Mouse (Mus musculus) embryonic facial prominence, embryonic 10.5 days (tissue): Measurements from ENCODE around the gene Rab7. TPM values are rescaled to one million over a fixed set of nuclear protein-coding genes. Genes with fewer than 3 reads are reported as not detected.
A peak's percentile ranks its signal among the peaks of the same experiment; 100 is the strongest.

Source experiments
- DNase-seq: peaks from one replicate; pipeline ENCODE4 v3.0.0-alpha.2; 2017; ENCODE audit warnings: low spot score
- H3K27ac ChIP-seq: fragments of 300-500 bp; sonication (generic); replicated peaks from 2 replicates; pipeline ENCODE4 v1.5.1; 2016; ENCODE audit warnings: mild to moderate bottlenecking
- H3K27me3 ChIP-seq: fragments of 300-500 bp; sonication (generic); replicated peaks from 2 replicates; pipeline ENCODE4 v1.6.1; 2016; ENCODE audit warnings: low read depth, mild to moderate bottlenecking; ENCODE audit not compliant: poor library complexity, severe bottlenecking
- H3K36me3 ChIP-seq: fragments of 300-500 bp; sonication (generic); replicated peaks from 2 replicates; pipeline ENCODE4 v1.6.1; 2016; ENCODE audit warnings: mild to moderate bottlenecking, moderate library complexity
- H3K4me1 ChIP-seq: fragments of 300-500 bp; sonication (generic); 2 replicates; pipeline ENCODE4 v1.6.1; 2016
- H3K4me3 ChIP-seq: fragments of 300-500 bp; sonication (generic); 2 replicates; pipeline ENCODE4 v1.5.1; 2016; ENCODE audit warnings: mild to moderate bottlenecking, moderate library complexity
- H3K9me3 ChIP-seq: fragments of 300-500 bp; sonication (generic); 2 replicates; pipeline ENCODE4 v1.6.1; 2016; ENCODE audit warnings: mild to moderate bottlenecking
- WGBS: fragments of 180-500 bp; shearing (Covaris S2); methylation state at CpG from one replicate; pipeline ENCODE4 v1.1.7; 2016; 5-methylcytosine and 5-hydroxymethylcytosine counted together
- polyA plus RNA-seq: library from polyadenylated mRNA; unstranded; fragments of >200 nt; fragmentation: Nextera tagmentation; extraction: Ambion mirVana; gene quantifications from 2 replicates; pipeline ENCODE4 v1.2.1, GENCODE M21; 2016

Rab7 gene
- polyA plus RNA-seq, 1 experiment from 2014 or later = 206 TPM

- H3K4me3 ChIP-seq = no peak overlapping the region
- no peak overlapping the region for H3K27ac ChIP-seq
- no peaks in the 10 kb centered on the region for H3K36me3 ChIP-seq
- H3K4me1 ChIP-seq = peaks cover 16% of the 10 kb centered on the region
- WGBS = 74% methylated on average over 5 of the region's 5 CpGs
- no peaks in the 10 kb centered on the region; the same call in 1 of the 2 replicates for H3K9me3 ChIP-seq
- peaks cover 40% of the 10 kb centered on the region for H3K27me3 ChIP-seq
- DNase-seq = no peak
Observed at GRCm38 (mm10) chr6:88047853-88048252, 2.8 kb upstream of the Rab7 start.

GRCm38 (mm10) chr6:88045406-88045766 lies 316 bp upstream of the Rab7 start:
- Histone ChIP-seq H3K9me3 (no peaks in the 10 kb centered on the region), H3K36me3 (peaks cover 6% of the 10 kb centered on the region), H3K4me3 (peak overlapping the region; percentile 98), H3K27ac (peak overlapping the region; percentile 91), H3K4me1 (peaks cover 21% of the 10 kb centered on the region), H3K27me3 (peaks cover 27% of the 10 kb centered on the region)
- DNase-seq = no peak
- WGBS = 29% methylated on average over 3 of the region's 3 CpGs

- H3K9me3 ChIP-seq = no peaks in the 10 kb centered on the region
- peaks cover 19% of the 10 kb centered on the region for H3K27me3 ChIP-seq
- 3% methylated on average over 3 of the region's 3 CpGs for WGBS
- H3K36me3 ChIP-seq = peaks cover 13% of the 10 kb centered on the region
- no peak for DNase-seq
- peaks cover 21% of the 10 kb centered on the region for H3K4me1 ChIP-seq
- peak overlapping the region; percentile 91 for H3K27ac ChIP-seq
- H3K4me3 ChIP-seq = peak overlapping the region; percentile 98
Observed at GRCm38 (mm10) chr6:88044234-88044576, 865 bp downstream of the Rab7 start.

GRCm38 (mm10) chr6:88042336-88042735 lies 2.7 kb downstream of the Rab7 start:
- Histone ChIP-seq H3K4me1 (peaks cover 21% of the 10 kb centered on the region), H3K36me3 (peaks cover 29% of the 10 kb centered on the region)
- WGBS = 93% methylated on average over 3 of the region's 3 CpGs

GRCm38 (mm10) chr6:88041221-88041620 lies 3.8 kb downstream of the Rab7 start:
- H3K27me3 ChIP-seq = no peaks in the 10 kb centered on the region
- DNase-seq = no peak
- no peak overlapping the region for H3K4me3 ChIP-seq
- H3K4me1 ChIP-seq = peaks cover 21% of the 10 kb centered on the region
- H3K9me3 ChIP-seq = no peaks in the 10 kb centered on the region
- WGBS = 83% methylated on average over 4 of the region's 4 CpGs
- peaks cover 40% of the 10 kb centered on the region for H3K36me3 ChIP-seq
- H3K27ac ChIP-seq = no peak overlapping the region

More at GRCm38 (mm10) chr6:88042336-88042735, 2.7 kb downstream of the Rab7 start:
- Histone ChIP-seq H3K9me3 (no peaks in the 10 kb centered on the region), H3K27ac (no peak overlapping the region), H3K27me3 (peaks cover 7% of the 10 kb centered on the region; the same call in 1 of the 2 replicates), H3K4me3 (no peak overlapping the region)
- no peak for DNase-seq

GRCm38 (mm10) chr6:88039426-88039825 lies 5.6 kb downstream of the Rab7 start:
- H3K4me3 ChIP-seq = no peak overlapping the region
- H3K27me3 ChIP-seq = no peaks in the 10 kb centered on the region
- H3K36me3 ChIP-seq = peaks cover 58% of the 10 kb centered on the region
- no peaks in the 10 kb centered on the region for H3K9me3 ChIP-seq
- WGBS = 97% methylated on average over 4 of the region's 4 CpGs
- DNase-seq = no peak
- H3K27ac ChIP-seq = no peak overlapping the region
- H3K4me1 ChIP-seq = peaks cover 21% of the 10 kb centered on the region

GRCm38 (mm10) chr6:88037471-88038045 lies 7.5 kb downstream of the Rab7 start:
- WGBS = 89% methylated on average over 4 of the region's 4 CpGs
- no peaks in the 10 kb centered on the region for H3K9me3 ChIP-seq
- peaks cover 62% of the 10 kb centered on the region for H3K36me3 ChIP-seq
- H3K27me3 ChIP-seq = no peaks in the 10 kb centered on the region
- no peak overlapping the region for H3K4me3 ChIP-seq
- no peak for DNase-seq
- H3K27ac ChIP-seq = no peak overlapping the region
- peaks cover 3% of the 10 kb centered on the region; the same call in 1 of the 2 replicates for H3K4me1 ChIP-seq

- Histone ChIP-seq H3K4me3 (no peak overlapping the region), H3K27me3 (no peaks in the 10 kb centered on the region), H3K4me1 (no peaks in the 10 kb centered on the region), H3K9me3 (no peaks in the 10 kb centered on the region), H3K36me3 (peaks cover 71% of the 10 kb centered on the region), H3K27ac (no peak overlapping the region)
- no peak for DNase-seq
- WGBS = 95% methylated on average over 3 of the region's 3 CpGs
Observed at GRCm38 (mm10) chr6:88033504-88033903, 11.6 kb downstream of the Rab7 start.

- no peak for DNase-seq
- WGBS = 95% methylated on average over 2 of the region's 2 CpGs
- Histone ChIP-seq H3K4me1 (no peaks in the 10 kb centered on the region), H3K27ac (no peak overlapping the region), H3K4me3 (no peak overlapping the region), H3K9me3 (no peaks in the 10 kb centered on the region), H3K36me3 (peaks cover 62% of the 10 kb centered on the region), H3K27me3 (no peaks in the 10 kb centered on the region)
Observed at GRCm38 (mm10) chr6:88030432-88030831, 14.6 kb downstream of the Rab7 start.

- H3K4me1 ChIP-seq = no peaks in the 10 kb centered on the region
- no peaks in the 10 kb centered on the region for H3K27me3 ChIP-seq
- 80% methylated on average over 5 of the region's 5 CpGs for WGBS
- no peak for DNase-seq
- H3K9me3 ChIP-seq = no peaks in the 10 kb centered on the region
- H3K36me3 ChIP-seq = peaks cover 76% of the 10 kb centered on the region
- H3K27ac ChIP-seq = no peak overlapping the region
- no peak overlapping the region for H3K4me3 ChIP-seq
Observed at GRCm38 (mm10) chr6:88027390-88027789, 17.7 kb downstream of the Rab7 start.

GRCm38 (mm10) chr6:88023316-88023890 lies 21.7 kb downstream of the Rab7 start:
- Histone ChIP-seq H3K9me3 (no peaks in the 10 kb centered on the region), H3K4me1 (no peaks in the 10 kb centered on the region), H3K4me3 (no peak overlapping the region), H3K27me3 (no peaks in the 10 kb centered on the region), H3K27ac (no peak overlapping the region), H3K36me3 (peaks cover 49% of the 10 kb centered on the region)
- no peak for DNase-seq
- WGBS = 96% methylated on average over 10 of the region's 10 CpGs

GRCm38 (mm10) chr6:88019154-88019553 lies 25.9 kb downstream of the Rab7 start:
- Histone ChIP-seq H3K27ac (no peak overlapping the region), H3K4me3 (no peak overlapping the region), H3K4me1 (peaks cover 7% of the 10 kb centered on the region), H3K27me3 (no peaks in the 10 kb centered on the region), H3K36me3 (peaks cover 30% of the 10 kb centered on the region), H3K9me3 (no peaks in the 10 kb centered on the region)
- WGBS = 77% methylated on average over 2 of the region's 2 CpGs
- DNase-seq = no peak

GRCm38 (mm10) chr6:88017821-88018220 lies 27.2 kb downstream of the Rab7 start:
- Histone ChIP-seq H3K27ac (no peak overlapping the region), H3K9me3 (no peaks in the 10 kb centered on the region), H3K4me1 (peaks cover 7% of the 10 kb centered on the region), H3K4me3 (no peak overlapping the region), H3K27me3 (no peaks in the 10 kb centered on the region), H3K36me3 (peaks cover 30% of the 10 kb centered on the region)
- WGBS = 72% methylated on average over 4 of the region's 4 CpGs
- DNase-seq = no peak
